Mouse (Mus musculus): Measurements from ENCODE around the gene Polr2j. TPM values are rescaled to one million over a fixed set of nuclear protein-coding genes. Genes with fewer than 3 reads are reported as not detected.
A peak's percentile ranks its signal among the peaks of the same experiment; 100 is the strongest.
"Not testable (repeated sequence)": the region's sequence is repeated elsewhere in the genome, so short reads cannot be mapped to it uniquely, and the experiment has no call there.

Polr2j gene
- polyA plus RNA-seq, 1 experiment = 139 TPM

DNA sequence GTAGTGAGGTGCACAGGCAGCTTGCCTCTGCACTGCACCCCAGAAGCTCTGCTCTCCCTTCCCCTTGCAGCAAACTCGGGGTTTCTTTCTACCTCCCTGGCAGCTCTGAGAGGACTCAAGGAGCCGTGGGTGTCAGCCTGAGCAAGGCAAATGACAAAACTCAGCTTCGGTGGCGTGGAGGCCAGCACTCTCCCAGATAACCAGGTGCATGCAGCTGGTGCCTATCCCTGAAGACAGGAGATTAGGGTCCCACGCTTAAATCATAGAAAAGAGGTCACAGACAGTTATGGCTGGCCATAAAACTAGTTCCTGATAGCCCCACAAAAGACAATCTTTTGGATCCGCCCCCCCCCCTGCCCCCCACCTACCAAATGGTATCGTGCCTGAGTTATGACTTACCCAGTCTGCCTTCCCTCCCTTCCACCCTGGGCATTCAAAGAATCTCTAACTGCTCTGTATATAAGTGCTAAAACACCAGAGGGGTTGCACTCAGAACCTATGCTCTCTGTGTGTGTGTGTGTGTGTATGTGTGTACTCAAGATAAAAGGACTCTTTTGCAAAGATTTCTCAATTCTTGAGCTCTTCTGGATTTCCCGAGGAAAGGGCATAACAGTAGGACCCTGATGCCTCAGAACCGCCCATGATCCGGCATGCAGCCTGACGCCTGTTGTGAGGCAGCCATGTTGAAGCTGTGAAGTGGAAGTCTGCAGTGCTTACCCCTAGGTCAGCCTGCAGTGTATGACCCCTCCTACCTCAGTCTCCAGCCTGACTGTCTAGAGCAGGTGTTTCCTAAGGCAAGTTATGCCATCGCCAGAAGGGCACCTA lies 28.4 kb downstream of the Polr2j start:
- H3ac ChIP-seq (ENCODE audit: control insufficient read depth, insufficient read length) = no peak overlapping the region
- H3K79me2 ChIP-seq (ENCODE audit: control insufficient read depth, insufficient read depth) = no peaks in the 10 kb centered on the region
- no peaks in the 10 kb centered on the region for H3K36me3 ChIP-seq (ENCODE audit: control insufficient read depth, insufficient read depth)
- H3K4me2 ChIP-seq (ENCODE audit: low read depth) = no peak overlapping the region
- no peak overlapping the region for H3K4me3 ChIP-seq
- H3K27me3 ChIP-seq (ENCODE audit: control insufficient read depth, insufficient read depth, insufficient read length) = no peaks in the 10 kb centered on the region
- no peak for TF ChIP-seq POLR2AphosphoS2 (IDR thresholded peaks at IDR 0.05; ENCODE audit: insufficient read length, low read depth)
- no peak for TF ChIP-seq MYOD1 (IDR thresholded peaks at IDR 0.05; ENCODE audit: control insufficient read depth in 1 of 3, insufficient read length in 2 of 3, low read depth in 2 of 3)
- TF ChIP-seq REST (IDR thresholded peaks at IDR 0.05; ENCODE audit: insufficient read depth, insufficient read length) = no peak
- TF ChIP-seq MAX (IDR thresholded peaks at IDR 0.05; ENCODE audit: low read depth) = no peak
- TF ChIP-seq MYOG (IDR thresholded peaks at IDR 0.05; ENCODE audit: control insufficient read depth in 1 of 3, insufficient read depth in 1 of 3, insufficient read length in 2 of 3, low read depth in 2 of 3) = no peak
- TF ChIP-seq E2F4 (IDR thresholded peaks at IDR 0.05; ENCODE audit: insufficient read depth) = no peak
- TF ChIP-seq TCF12 (IDR thresholded peaks at IDR 0.05; ENCODE audit: insufficient read depth, poor library complexity, severe bottlenecking) = no peak
- TF ChIP-seq USF1 (IDR thresholded peaks at IDR 0.05; ENCODE audit: low read depth) = no peak
- TF ChIP-seq CEBPB (IDR thresholded peaks at IDR 0.05; ENCODE audit: insufficient read depth, poor library complexity, severe bottlenecking) = no peak
- TF ChIP-seq POLR2A (IDR thresholded peaks at IDR 0.05; ENCODE audit: insufficient read length, low read depth) = no peak
- no peak for TF ChIP-seq SRF (IDR thresholded peaks at IDR 0.05; ENCODE audit: control insufficient read depth, insufficient read length, low read depth)
- TF ChIP-seq TCF3 (IDR thresholded peaks at IDR 0.05; ENCODE audit: insufficient read length, low read depth) = no peak

DNA sequence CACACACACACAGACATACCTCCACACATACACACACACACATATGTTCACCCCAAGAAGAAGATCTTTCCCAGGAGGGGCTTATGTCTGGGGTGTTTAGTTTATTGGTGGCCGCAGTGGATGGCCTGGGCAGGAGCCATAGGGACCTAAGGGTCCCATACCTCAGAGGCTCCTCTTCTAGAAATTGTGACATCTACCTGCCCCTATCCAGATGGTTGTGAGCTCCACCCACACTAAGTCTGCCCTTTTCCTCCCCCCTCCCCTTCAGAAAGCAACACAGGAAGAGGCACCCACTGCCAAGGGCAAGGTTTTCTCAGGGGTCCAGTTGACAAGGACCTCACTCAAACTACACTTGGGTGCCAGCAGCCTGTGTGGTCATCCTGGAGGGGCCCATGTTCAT lies 30.5 kb downstream of the Polr2j start:
- TF ChIP-seq SRF (IDR thresholded peaks at IDR 0.05; ENCODE audit: control insufficient read depth, insufficient read length, low read depth) = no peak
- no peak for TF ChIP-seq CEBPB (IDR thresholded peaks at IDR 0.05; ENCODE audit: insufficient read depth, poor library complexity, severe bottlenecking)
- no peak for TF ChIP-seq MYOG (IDR thresholded peaks at IDR 0.05; ENCODE audit: control insufficient read depth in 1 of 3, insufficient read depth in 1 of 3, insufficient read length in 2 of 3, low read depth in 2 of 3)
- no peak for TF ChIP-seq REST (IDR thresholded peaks at IDR 0.05; ENCODE audit: insufficient read depth, insufficient read length)
- TF ChIP-seq MYOD1 (IDR thresholded peaks at IDR 0.05; ENCODE audit: control insufficient read depth in 1 of 3, insufficient read length in 2 of 3, low read depth in 2 of 3) = no peak
- no peak for TF ChIP-seq USF1 (IDR thresholded peaks at IDR 0.05; ENCODE audit: low read depth)
- no peak for TF ChIP-seq TCF3 (IDR thresholded peaks at IDR 0.05; ENCODE audit: insufficient read length, low read depth)
- TF ChIP-seq E2F4 (IDR thresholded peaks at IDR 0.05; ENCODE audit: insufficient read depth) = no peak
- no peak for TF ChIP-seq POLR2AphosphoS2 (IDR thresholded peaks at IDR 0.05; ENCODE audit: insufficient read length, low read depth)
- TF ChIP-seq MAX (IDR thresholded peaks at IDR 0.05; ENCODE audit: low read depth) = no peak
- no peak for TF ChIP-seq TCF12 (IDR thresholded peaks at IDR 0.05; ENCODE audit: insufficient read depth, poor library complexity, severe bottlenecking)
- TF ChIP-seq POLR2A (IDR thresholded peaks at IDR 0.05; ENCODE audit: insufficient read length, low read depth) = no peak

DNA sequence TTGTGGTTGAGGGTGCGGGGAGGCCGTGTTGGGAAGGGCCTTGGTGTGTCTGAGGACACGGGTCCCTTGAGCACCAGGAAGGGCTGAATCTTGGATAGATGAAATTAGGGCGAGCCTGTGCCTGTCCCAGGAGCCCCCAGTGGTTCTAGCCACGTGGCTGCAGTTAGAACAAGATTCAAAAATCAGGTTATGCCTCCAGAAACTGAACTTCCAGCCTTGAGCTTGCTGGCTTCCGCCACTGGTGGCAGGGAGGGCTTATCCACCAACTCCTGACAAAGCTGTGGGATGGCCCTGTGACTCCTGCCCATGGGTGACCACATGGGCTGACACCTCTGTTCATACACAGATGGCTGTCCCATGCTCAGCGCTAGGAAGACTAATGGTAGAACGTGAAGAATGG lies 31.3 kb downstream of the Polr2j start:
- Histone ChIP-seq H3K4me2 (ENCODE audit: low read depth) (no peak overlapping the region), H3K4me3 (no peak overlapping the region), H3K27me3 (ENCODE audit: control insufficient read depth, insufficient read depth, insufficient read length) (no peaks in the 10 kb centered on the region), H3ac (ENCODE audit: control insufficient read depth, insufficient read length) (no peak overlapping the region), H3K36me3 (ENCODE audit: control insufficient read depth, insufficient read depth) (no peaks in the 10 kb centered on the region), H3K79me2 (ENCODE audit: control insufficient read depth, insufficient read depth) (no peaks in the 10 kb centered on the region)
- TF ChIP-seq USF1 (IDR thresholded peaks at IDR 0.05; ENCODE audit: low read depth) = no peak
- TF ChIP-seq E2F4 (IDR thresholded peaks at IDR 0.05; ENCODE audit: insufficient read depth) = no peak
- no peak for TF ChIP-seq TCF3 (IDR thresholded peaks at IDR 0.05; ENCODE audit: insufficient read length, low read depth)
- TF ChIP-seq MYOD1 (IDR thresholded peaks at IDR 0.05; ENCODE audit: control insufficient read depth in 1 of 3, insufficient read length in 2 of 3, low read depth in 2 of 3) = no peak
- TF ChIP-seq MAX (IDR thresholded peaks at IDR 0.05; ENCODE audit: low read depth) = no peak
- TF ChIP-seq POLR2AphosphoS2 (IDR thresholded peaks at IDR 0.05; ENCODE audit: insufficient read length, low read depth) = no peak
- TF ChIP-seq REST (IDR thresholded peaks at IDR 0.05; ENCODE audit: insufficient read depth, insufficient read length) = no peak
- TF ChIP-seq SRF (IDR thresholded peaks at IDR 0.05; ENCODE audit: control insufficient read depth, insufficient read length, low read depth) = no peak
- no peak for TF ChIP-seq TCF12 (IDR thresholded peaks at IDR 0.05; ENCODE audit: insufficient read depth, poor library complexity, severe bottlenecking)
- TF ChIP-seq CEBPB (IDR thresholded peaks at IDR 0.05; ENCODE audit: insufficient read depth, poor library complexity, severe bottlenecking) = no peak
- TF ChIP-seq POLR2A (IDR thresholded peaks at IDR 0.05; ENCODE audit: insufficient read length, low read depth) = no peak
- no peak for TF ChIP-seq MYOG (IDR thresholded peaks at IDR 0.05; ENCODE audit: control insufficient read depth in 1 of 3, insufficient read depth in 1 of 3, insufficient read length in 2 of 3, low read depth in 2 of 3)

More for the DNA sequence above, 30.5 kb downstream of the Polr2j start:
- Histone ChIP-seq H3K4me3 (no peak overlapping the region), H3ac (ENCODE audit: control insufficient read depth, insufficient read length) (no peak overlapping the region), H3K4me2 (ENCODE audit: low read depth) (no peak overlapping the region), H3K27me3 (ENCODE audit: control insufficient read depth, insufficient read depth, insufficient read length) (no peaks in the 10 kb centered on the region), H3K79me2 (ENCODE audit: control insufficient read depth, insufficient read depth) (no peaks in the 10 kb centered on the region), H3K36me3 (ENCODE audit: control insufficient read depth, insufficient read depth) (no peaks in the 10 kb centered on the region)

DNA sequence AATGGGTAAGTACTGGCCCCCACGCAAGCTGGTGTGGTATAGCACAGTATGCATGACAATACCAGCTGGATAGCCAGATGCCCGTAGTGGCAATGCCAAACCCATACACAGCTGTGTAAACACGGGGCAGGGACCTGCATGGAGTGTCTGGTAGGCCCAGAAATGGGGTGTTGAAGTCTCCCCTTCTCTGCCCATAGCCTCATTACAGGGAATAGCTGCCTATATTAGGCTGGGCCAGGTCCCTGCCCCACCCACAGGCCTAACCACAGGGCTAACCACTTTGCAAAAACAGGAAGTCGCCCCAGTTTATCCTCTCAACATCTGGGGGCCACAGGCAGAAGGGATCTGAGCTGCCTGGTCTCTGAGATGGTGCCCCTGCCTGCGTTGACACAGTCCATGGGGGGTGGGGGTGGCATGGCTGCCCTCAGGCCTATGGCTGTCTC lies 32.7 kb downstream of the Polr2j start:
- H3ac ChIP-seq (ENCODE audit: control insufficient read depth, insufficient read length); H3K79me2 ChIP-seq (ENCODE audit: control insufficient read depth, insufficient read depth); H3K27me3 ChIP-seq (ENCODE audit: control insufficient read depth, insufficient read depth, insufficient read length); H3K4me3 ChIP-seq; H3K36me3 ChIP-seq (ENCODE audit: control insufficient read depth, insufficient read depth): not testable (repeated sequence)
- peak in 1 of 3 experiments; percentile 30 for TF ChIP-seq MYOG (IDR thresholded peaks at IDR 0.05; ENCODE audit: control insufficient read depth in 1 of 3, insufficient read depth in 1 of 3, insufficient read length in 2 of 3, low read depth in 2 of 3)
- TF ChIP-seq TCF12 (IDR thresholded peaks at IDR 0.05; ENCODE audit: insufficient read depth, poor library complexity, severe bottlenecking) = peak; percentile 76
- TF ChIP-seq MYOD1 (IDR thresholded peaks at IDR 0.05; ENCODE audit: control insufficient read depth in 1 of 3, insufficient read length in 2 of 3, low read depth in 2 of 3) = peak; percentile 25 to 88 (median 77)
- peak; percentile 42 for TF ChIP-seq TCF3 (IDR thresholded peaks at IDR 0.05; ENCODE audit: insufficient read length, low read depth)
- H3K4me2 ChIP-seq (ENCODE audit: low read depth) = peak overlapping the region; percentile 12
